Comparison of ENCODE assay signal across 8 mouse cellular contexts in genomic region chr12:119206711-119207463, GRCm38 (mm10). TPM values are rescaled to one million over a fixed set of nuclear protein-coding genes. Genes with fewer than 3 reads are reported as not detected.
A peak's percentile ranks its signal among the peaks of the same experiment; 100 is the strongest.
DNase-seq lines count a peak whose midpoint lies in the region; ATAC-seq and TF ChIP-seq lines count a peak whose summit lies in the region.
"Had no signal": no experiment of that assay in that cellular context is flagged by ENCODE, and none has a peak within 500 bp of the region (broad histone marks: within the 10 kb centered on the region; RNA-seq: fewer than 3 reads in every experiment).

No protein-coding gene starts in this region.

- no peak overlapping the region for H3K9ac ChIP-seq in midbrain, embryonic 15.5 days
- H3K9ac ChIP-seq in midbrain, embryonic 11.5 days (ENCODE audit: low read length) = no peak overlapping the region
- H3K9ac ChIP-seq: limb, embryonic 12.5 days had no signal

- intact Hi-C loops in left cerebral cortex, adult 2 months (cut with DNase I) = loop anchor here (5.0 kb wide), 1 partner anchor 225 kb away; no protein-coding TSS in a partner anchor

- H3K36me3 ChIP-seq in midbrain, embryonic 15.5 days (replicated peaks) = no peaks in the 10 kb centered on the region
- no peaks in the 10 kb centered on the region for H3K36me3 ChIP-seq in midbrain, embryonic 11.5 days (ENCODE audit: control insufficient read depth, insufficient read depth, low read length)

- H3K4me3 ChIP-seq in midbrain, embryonic 15.5 days = no peak overlapping the region
- no peak overlapping the region for H3K4me3 ChIP-seq in midbrain, embryonic 11.5 days (ENCODE audit: low read depth, low read length)
- no peak overlapping the region for H3K4me3 ChIP-seq in left cerebral cortex, adult 2 months
- H3K4me3 ChIP-seq: limb, embryonic 12.5 days had no signal

- H3K9me3 ChIP-seq in midbrain, embryonic 15.5 days = no peaks in the 10 kb centered on the region
- H3K9me3 ChIP-seq in midbrain, embryonic 11.5 days (ENCODE audit: control insufficient read depth, low read length) = no peaks in the 10 kb centered on the region
- H3K9me3 ChIP-seq: limb, embryonic 12.5 days had no signal

- H3K4me1 ChIP-seq in midbrain, embryonic 15.5 days = no peaks in the 10 kb centered on the region
- no peaks in the 10 kb centered on the region for H3K4me1 ChIP-seq in midbrain, embryonic 11.5 days (ENCODE audit: control insufficient read depth, insufficient read depth, low read length)

- DNase-seq in midbrain, embryonic 11.5 days (ENCODE audit: low spot score, missing footprints) = no peak
- DNase-seq in frontal cortex, postnatal 14 days (ENCODE audit: low spot score in 2 of 2) = peak; percentile 46 to 56
- peak; percentile 47 to 54 for DNase-seq in left cerebral cortex, adult 2 months (ENCODE audit: extremely low spot score in 1 of 2, low spot score in 2 of 2)
- peak; percentile 15 for DNase-seq in testis, postnatal 14 days (ENCODE audit: low spot score)
- DNase-seq in gastrocnemius, postnatal 4 days (ENCODE audit: low spot score in 2 of 2) = no peak
- no peak for DNase-seq in heart, adult 8-10 months (ENCODE audit: low spot score)

- TF ChIP-seq CTCF in left cerebral cortex, adult 2 months (IDR thresholded peaks at IDR 0.05) = no peak

- no peak overlapping the region for H3K4me2 ChIP-seq in midbrain, embryonic 15.5 days
- no peak overlapping the region for H3K4me2 ChIP-seq in midbrain, embryonic 11.5 days
- H3K4me2 ChIP-seq: limb, embryonic 12.5 days had no signal

- 0 out of 2 replicates have a peak, but pooled peaks have one; percentile 42 for ATAC-seq in midbrain, embryonic 15.5 days (replicated peaks)
- ATAC-seq in midbrain, embryonic 11.5 days (ENCODE audit: low FRiP score) = no peak

- H3K27me3 ChIP-seq in midbrain, embryonic 15.5 days (replicated peaks) = no peaks in the 10 kb centered on the region
- no peaks in the 10 kb centered on the region for H3K27me3 ChIP-seq in midbrain, embryonic 11.5 days (ENCODE audit: control insufficient read depth, insufficient read depth, low read length)
- H3K27me3 ChIP-seq: limb, embryonic 12.5 days had no signal

- no peak overlapping the region for H3K27ac ChIP-seq in midbrain, embryonic 15.5 days
- no peak overlapping the region for H3K27ac ChIP-seq in midbrain, embryonic 11.5 days (ENCODE audit: low read depth, low read length)
- H3K27ac ChIP-seq in left cerebral cortex, adult 2 months = peak overlapping the region; percentile 28; the same call in 1 of the 2 replicates
- H3K27ac ChIP-seq: limb, embryonic 12.5 days had no signal

- 73% methylated on average over 6 of the region's 6 CpGs for WGBS in midbrain, embryonic 15.5 days
- 84% methylated on average over 6 of the region's 6 CpGs for WGBS in midbrain, embryonic 11.5 days

RNA-seq across cellular contexts. Expression of gene Itgb8, which starts 31.7 kb away (rescaled TPM):
- 10.5 and 11.3 TPM in 2 replicates for polyA plus RNA-seq in midbrain, embryonic 15.5 days (2015; fragmentation: Nextera tagmentation; extraction: Ambion mirVana)
- polyA plus RNA-seq in midbrain, embryonic 11.5 days (2014; fragmentation: Nextera tagmentation; extraction: Ambion mirVana) = 47.5 and 52.7 TPM in 2 replicates
- total RNA-seq in left cerebral cortex, adult 2 months (2021) = 10 to 100 TPM; 38.8 to 39.2 TPM
- total RNA-seq in gastrocnemius, postnatal 4 days (2021) = 1 to 10 TPM; 5.1 to 6.2 TPM
- 1 to 10 TPM; 1.3 to 1.5 (median 1.4) TPM for total RNA-seq in heart, adult 8-10 months (2022)

Comparison
In these comparisons a context has a peak if more than half of its experiments do, and no peak if none do; other contexts are left out.
1. DNase-seq: peak in frontal cortex, postnatal 14 days (2 of 2), left cerebral cortex, adult 2 months (2 of 2) and testis, postnatal 14 days (single experiment); none in midbrain, embryonic 11.5 days (single experiment), gastrocnemius, postnatal 4 days (0 of 2) and heart, adult 8-10 months (single experiment).
2. RNA of gene Itgb8, which starts 31.7 kb away (total RNA-seq): 38.8 to 39.2 TPM in left cerebral cortex, adult 2 months; 5.1 to 6.2 TPM in gastrocnemius, postnatal 4 days and 1.3 to 1.5 TPM in heart, adult 8-10 months; every median in the first group is over 4 times any median in the second.